8 mouse cellular contexts compared by ENCODE assay signal in genomic region chr6:31938216-31938814, GRCm38 (mm10).
DNase-seq lines count a peak whose midpoint lies in the region; ATAC-seq and TF ChIP-seq lines count a peak whose summit lies in the region.

No protein-coding gene starts in this region.

- no peak overlapping the region for H3K27ac ChIP-seq in brown adipose tissue, adult 24 weeks (replicated peaks; ENCODE audit: low read depth, low read length)
- no peak overlapping the region for H3K27ac ChIP-seq in forebrain, embryonic 11.5 days (ENCODE audit: low read depth, low read length)
- H3K27ac ChIP-seq in heart, postnatal 0 days (ENCODE audit: low read depth), result no peak overlapping the region
- H3K27ac ChIP-seq in liver, postnatal 0 days (ENCODE audit: low read depth), result no peak overlapping the region
- H3K27ac ChIP-seq in neural tube, embryonic 15.5 days (replicated peaks), result peak overlapping the region; percentile 64

- WGBS in forebrain, embryonic 11.5 days, result 6% methylated on average over 20 of the region's 20 CpGs
- 7% methylated on average over 20 of the region's 20 CpGs for WGBS in heart, postnatal 0 days
- WGBS in large intestine, adult 2 months, result 7% methylated on average over 20 of the region's 20 CpGs
- WGBS in liver, postnatal 0 days (ENCODE audit: insufficient replicate concordance), result 5% methylated on average over 20 of the region's 20 CpGs
- 5% methylated on average over 20 of the region's 20 CpGs for WGBS in neural tube, embryonic 15.5 days

- peak overlapping the region; percentile 78 for H3K4me2 ChIP-seq in forebrain, embryonic 11.5 days (ENCODE audit: low read depth, low read length, severe bottlenecking)
- peak overlapping the region; percentile 84 for H3K4me2 ChIP-seq in heart, postnatal 0 days (ENCODE audit: low read depth, low read length)
- peak overlapping the region; percentile 66 for H3K4me2 ChIP-seq in liver, postnatal 0 days (ENCODE audit: low read depth, low read length)
- peak overlapping the region; percentile 88 for H3K4me2 ChIP-seq in neural tube, embryonic 15.5 days

- peak; percentile 20 to 31 for DNase-seq in CD8-positive naive resting alpha-beta T cell, adult 2 months (ENCODE audit: low read depth in 2 of 2, low spot score in 2 of 2)
- DNase-seq in forebrain, embryonic 11.5 days (ENCODE audit: low spot score), result peak; percentile 94
- DNase-seq in heart, postnatal 0 days (ENCODE audit: low spot score), result peak; percentile 66
- peak; percentile 6 for DNase-seq in large intestine, adult 2 months (ENCODE audit: low read depth, low spot score)
- DNase-seq in liver, postnatal 0 days, result peak; percentile 80
- DNase-seq in testis, postnatal 14 days (ENCODE audit: low spot score), result peak; percentile 74

- no peak for TF ChIP-seq EP300 in heart, postnatal 0 days (IDR thresholded peaks at IDR 0.05; ENCODE audit: low read depth)
- no peak for TF ChIP-seq EP300 in liver, postnatal 0 days (IDR thresholded peaks at IDR 0.05; ENCODE audit: low read depth)

- ATAC-seq in forebrain, embryonic 11.5 days (replicated peaks; ENCODE audit: low FRiP score), result peak; percentile 70
- 0 out of 2 replicates have a peak, but pooled peaks have one; percentile 6 for ATAC-seq in heart, postnatal 0 days (ENCODE audit: insufficient read depth, low read depth)
- no peak for ATAC-seq in liver, postnatal 0 days
- peak; percentile 84 for ATAC-seq in neural tube, embryonic 15.5 days (ENCODE audit: low FRiP score)

- H3K4me3 ChIP-seq in brown adipose tissue, adult 24 weeks (ENCODE audit: insufficient read depth, low read depth, low read length), result peak overlapping the region; percentile 31
- peak overlapping the region; percentile 31 for H3K4me3 ChIP-seq in forebrain, embryonic 11.5 days (ENCODE audit: low read depth, low read length)
- H3K4me3 ChIP-seq in heart, postnatal 0 days (ENCODE audit: low read depth, low read length), result peak overlapping the region; percentile 45
- H3K4me3 ChIP-seq in liver, postnatal 0 days (ENCODE audit: low read depth, low read length), result no peak overlapping the region
- H3K4me3 ChIP-seq in neural tube, embryonic 15.5 days (replicated peaks), result peak overlapping the region; percentile 44

- peak overlapping the region; percentile 47; the same call in 1 of the 2 replicates for H3K9ac ChIP-seq in forebrain, embryonic 11.5 days (ENCODE audit: low read length)
- no peak overlapping the region for H3K9ac ChIP-seq in heart, postnatal 0 days (replicated peaks; ENCODE audit: low read depth, low read length)
- no peak overlapping the region for H3K9ac ChIP-seq in liver, postnatal 0 days (replicated peaks)
- H3K9ac ChIP-seq in neural tube, embryonic 15.5 days (replicated peaks), result peak overlapping the region; percentile 50

- no peaks in the 10 kb centered on the region for H3K27me3 ChIP-seq in forebrain, embryonic 11.5 days (ENCODE audit: control insufficient read depth, insufficient read depth, low read length)
- peaks cover 5% of the 10 kb centered on the region; the same call in 1 of the 2 replicates for H3K27me3 ChIP-seq in heart, postnatal 0 days (ENCODE audit: control insufficient read depth, insufficient read depth, low read length)
- peaks cover 5% of the 10 kb centered on the region; the same call in 1 of the 2 replicates for H3K27me3 ChIP-seq in liver, postnatal 0 days (ENCODE audit: insufficient read depth, low read length)
- H3K27me3 ChIP-seq in neural tube, embryonic 15.5 days (replicated peaks), result no peaks in the 10 kb centered on the region

- peak; percentile 87 for TF ChIP-seq CTCF in heart, postnatal 0 days (IDR thresholded peaks at IDR 0.05; ENCODE audit: low read depth)
- peak; percentile 80 for TF ChIP-seq CTCF in liver, postnatal 0 days (IDR thresholded peaks at IDR 0.05; ENCODE audit: low read depth)

- H3K36me3 ChIP-seq in forebrain, embryonic 11.5 days (ENCODE audit: control insufficient read depth, insufficient read depth, low read length), result no peaks in the 10 kb centered on the region
- no peaks in the 10 kb centered on the region for H3K36me3 ChIP-seq in heart, postnatal 0 days (replicated peaks; ENCODE audit: control insufficient read depth, insufficient read depth, low read length)
- H3K36me3 ChIP-seq in liver, postnatal 0 days (replicated peaks; ENCODE audit: insufficient read depth, low read length), result no peaks in the 10 kb centered on the region
- H3K36me3 ChIP-seq in neural tube, embryonic 15.5 days, result no peaks in the 10 kb centered on the region

- H3K9me3 ChIP-seq in forebrain, embryonic 11.5 days (ENCODE audit: control insufficient read depth, low read length), result no peaks in the 10 kb centered on the region
- no peaks in the 10 kb centered on the region for H3K9me3 ChIP-seq in heart, postnatal 0 days (replicated peaks; ENCODE audit: control insufficient read depth, low read length)
- no peaks in the 10 kb centered on the region for H3K9me3 ChIP-seq in liver, postnatal 0 days (ENCODE audit: low read length)
- H3K9me3 ChIP-seq in neural tube, embryonic 15.5 days (replicated peaks), result no peaks in the 10 kb centered on the region

- no peaks in the 10 kb centered on the region for H3K4me1 ChIP-seq in brown adipose tissue, adult 24 weeks (ENCODE audit: control insufficient read depth, insufficient read depth, insufficient read length, low read length)
- no peaks in the 10 kb centered on the region for H3K4me1 ChIP-seq in forebrain, embryonic 11.5 days (replicated peaks; ENCODE audit: control insufficient read depth, insufficient read depth, low read length)
- peaks cover 4% of the 10 kb centered on the region; the same call in 1 of the 2 replicates for H3K4me1 ChIP-seq in heart, postnatal 0 days (ENCODE audit: control insufficient read depth, insufficient read depth)
- H3K4me1 ChIP-seq in liver, postnatal 0 days (ENCODE audit: insufficient read depth), result 0 out of 2 replicates have a peak, but pooled peaks cover 3% of the 10 kb centered on the region
- H3K4me1 ChIP-seq in neural tube, embryonic 15.5 days, result peaks cover 28% of the 10 kb centered on the region

Comparison
In these comparisons a context has a peak if more than half of its experiments do, and no peak if none do; other contexts are left out.
1. DNase-seq: peak in every context shown above with its lines; median percentile 94 in forebrain, embryonic 11.5 days; 80 in liver, postnatal 0 days; 74 in testis, postnatal 14 days; 66 in heart, postnatal 0 days; 26 in CD8-positive naive resting alpha-beta T cell, adult 2 months; 6 in large intestine, adult 2 months.
2. H3K9ac ChIP-seq: peak in forebrain, embryonic 11.5 days (single experiment) and neural tube, embryonic 15.5 days (single experiment); none in heart, postnatal 0 days (single experiment) and liver, postnatal 0 days (single experiment).
3. Peak in every context shown above with its lines, with median percentiles within 50 percentile points of each other: H3K4me2 ChIP-seq.